Mouse (Mus musculus): ENCODE measurements around the gene Rasal1.

DNA sequence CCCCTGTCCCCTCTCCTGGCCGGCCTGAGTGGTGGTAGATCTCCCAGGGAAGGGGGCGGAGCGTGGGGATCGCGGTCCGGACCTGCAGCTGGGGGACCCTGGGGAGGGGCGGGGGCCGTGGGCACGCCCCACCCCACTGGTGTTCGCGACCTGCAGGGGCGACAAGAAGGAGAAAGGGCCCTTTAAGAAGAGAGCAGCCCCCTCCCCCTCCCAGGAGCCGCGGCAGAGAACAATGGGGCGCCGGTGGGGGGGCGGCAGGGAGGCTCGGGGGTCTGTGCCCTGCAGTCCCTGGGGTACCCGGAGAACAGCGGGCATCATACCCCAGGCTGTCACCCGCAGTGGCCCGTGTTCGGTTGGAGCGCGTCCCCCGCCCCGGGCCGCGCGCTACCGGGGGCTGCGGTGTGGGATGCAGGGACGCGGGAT is 62.2 kb downstream of the Rasal1 start:
- no peak for TF ChIP-seq CTCF (IDR thresholded peaks at IDR 0.05; ENCODE audit: low read depth)
- TF ChIP-seq EP300 (optimal IDR thresholded peaks at IDR 0.05) = no peak

Data from stomach, postnatal 0 days (tissue).